ENCODE assay signal across 29 mouse cellular contexts in the genomic region with DNA sequence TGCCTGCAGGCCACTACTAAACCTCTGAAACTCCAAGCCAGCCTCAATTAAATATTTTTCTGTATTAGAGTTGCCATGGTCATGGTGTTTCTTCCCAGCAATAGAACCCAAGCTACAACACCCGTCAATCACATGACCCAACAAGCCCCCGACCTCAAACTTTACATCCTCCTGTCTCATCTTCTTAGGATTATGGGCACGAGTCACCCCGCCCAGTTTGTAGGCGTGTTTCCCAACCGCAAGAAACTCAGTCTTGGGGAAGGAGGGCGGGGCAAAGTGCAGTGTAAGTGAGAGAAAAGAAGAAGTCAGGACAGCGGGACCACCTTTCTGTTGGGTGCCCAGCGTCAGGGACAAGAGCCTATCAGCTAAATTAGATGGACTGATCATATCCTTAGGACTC. TPM values are rescaled to one million over a fixed set of nuclear protein-coding genes. Genes with fewer than 3 reads are reported as not detected.
DNase-seq lines count a peak whose midpoint lies in the region; ATAC-seq and TF ChIP-seq lines count a peak whose summit lies in the region.
"Had no signal": no experiment of that assay in that cellular context is flagged by ENCODE, and none has a peak within 500 bp of the region (broad histone marks: within the 10 kb centered on the region; RNA-seq: fewer than 3 reads in every experiment).

No protein-coding gene starts in this region.

- in situ Hi-C loops in CH12.LX (cut with MboI; ENCODE audit: low pct_ligation_motif_present, low pct_unique_long_range_greater_than_20kb, low sequenced_read_pairs), result no loop called here

- no peak for TF ChIP-seq CTCF in CH12.LX (conservative IDR thresholded peaks at IDR 0.05 in 1 of 2, IDR thresholded peaks at IDR 0.05 in 1 of 2; ENCODE audit: low read depth in 2 of 2, low read length in 2 of 2)

- TF ChIP-seq POLR2A in CH12.LX (IDR thresholded peaks at IDR 0.05; ENCODE audit: low read depth, low read length), result no peak

- peak; percentile 38 for DNase-seq in CD4-positive, CD25-positive, alpha-beta regulatory T cell, adult 2 months (ENCODE audit: low read depth, low spot score)
- peak; percentile 72 for DNase-seq in CH12.LX (ENCODE audit: extremely low read depth)
- DNase-seq in splenic B cell, adult 2 months (ENCODE audit: low read depth, low spot score), result peak; percentile 6
- DNase-seq in adrenal gland, postnatal 36 days, result no peak
- DNase-seq in layer of hippocampus, adult 11-12 months (ENCODE audit: low spot score), result no peak
- DNase-seq in adrenal gland, adult (ENCODE audit: inconsistent age in 2 of 2, low spot score in 1 of 2), result no peak
- DNase-seq: adrenal gland, postnatal 25 days; cerebellum, adult 2 months; gastrocnemius, postnatal 14 days; heart, postnatal 10 days; kidney, adult 8-10 months; layer of hippocampus, adult 9-11 months; liver, embryonic 13.5 days; right cerebral cortex, postnatal 14 days had no signal

- no peaks in the 10 kb centered on the region for H3K9me3 ChIP-seq in CH12.LX (replicated peaks; ENCODE audit: low read length)
- H3K9me3 ChIP-seq: embryonic facial prominence, embryonic 12.5 days; heart, embryonic 10.5 days; hindbrain, embryonic 12.5 days; limb, embryonic 10.5 days; liver, embryonic 13.5 days; lung, embryonic 15.5 days; midbrain, embryonic 13.5 days; neural tube, embryonic 15.5 days; stomach, embryonic 15.5 days had no signal

- H3K79me2 ChIP-seq in CH12.LX (replicated peaks; ENCODE audit: control insufficient read depth, extremely low read depth, insufficient read depth, poor library complexity, severe bottlenecking), result no peaks in the 10 kb centered on the region

- TF ChIP-seq EP300 in CH12.LX (IDR thresholded peaks at IDR 0.05; ENCODE audit: low read length), result no peak

- dilution Hi-C loops in CH12.LX (cut with MboI; ENCODE audit: extremely low pct_ligation_motif_present, extremely low pct_unique_long_range_greater_than_20kb, low sequenced_read_pairs), result no loop called here

- H3K4me3 ChIP-seq in CH12.LX (replicated peaks in 1 of 3; ENCODE audit: low read depth in 2 of 3, low read length in 2 of 3, poor library complexity in 1 of 3), result no peak overlapping the region
- H3K4me3 ChIP-seq: embryonic facial prominence, embryonic 12.5 days; erythroblast, embryonic 14.5 days; heart, embryonic 10.5 days; hindbrain, embryonic 12.5 days; left cerebral cortex, adult 2 months; limb, embryonic 10.5 days; liver, embryonic 13.5 days; lung, embryonic 15.5 days; midbrain, embryonic 13.5 days; neural tube, embryonic 15.5 days; stomach, embryonic 15.5 days had no signal

- no peak for TF ChIP-seq RAD21 in CH12.LX (IDR thresholded peaks at IDR 0.05; ENCODE audit: low read depth, low read length)

- H3K9ac ChIP-seq in CH12.LX (ENCODE audit: insufficient read depth, low read depth), result no peak overlapping the region
- H3K9ac ChIP-seq: embryonic facial prominence, embryonic 12.5 days; hindbrain, embryonic 12.5 days; liver, embryonic 13.5 days; lung, embryonic 15.5 days; midbrain, embryonic 13.5 days; neural tube, embryonic 15.5 days; stomach, embryonic 15.5 days had no signal

- H3K4me1 ChIP-seq in CH12.LX (ENCODE audit: control insufficient read depth in 1 of 2, insufficient read depth in 2 of 2), result peaks cover 0 to 15% of the 10 kb centered on the region in 2 experiments; a peak in 2 of 4 replicates
- H3K4me1 ChIP-seq: embryonic facial prominence, embryonic 12.5 days; limb, embryonic 10.5 days; midbrain, embryonic 13.5 days had no signal

- no peak overlapping the region for H3K4me2 ChIP-seq in CH12.LX (ENCODE audit: insufficient read depth, low read depth, poor library complexity, severe bottlenecking)
- H3K4me2 ChIP-seq: embryonic facial prominence, embryonic 12.5 days; hindbrain, embryonic 12.5 days; liver, embryonic 13.5 days; lung, embryonic 15.5 days; midbrain, embryonic 13.5 days; neural tube, embryonic 15.5 days; stomach, embryonic 15.5 days had no signal

- no peak for ATAC-seq in CD4-positive, CD25-positive, alpha-beta regulatory T cell, adult 4 months
- peak; percentile 84 for ATAC-seq in granulocyte monocyte progenitor cell, adult 5-6 weeks (replicated peaks; ENCODE audit: poor library complexity, severe bottlenecking)
- ATAC-seq: forebrain, embryonic 14.5 days; inflammation-experienced regulatory T-cells, adult 6 months; midbrain, embryonic 13.5 days had no signal

- H3K27ac ChIP-seq in CH12.LX (ENCODE audit: insufficient read depth, low read depth), result no peak overlapping the region
- H3K27ac ChIP-seq: embryonic facial prominence, embryonic 12.5 days; heart, embryonic 10.5 days; hindbrain, embryonic 12.5 days; left cerebral cortex, adult 2 months; limb, embryonic 10.5 days; liver, embryonic 13.5 days; lung, embryonic 15.5 days; macrophage; midbrain, embryonic 13.5 days; neural tube, embryonic 15.5 days; stomach, embryonic 15.5 days had no signal

- H3K27me3 ChIP-seq in CH12.LX (replicated peaks), result no peaks in the 10 kb centered on the region
- H3K27me3 ChIP-seq in splenic B cell, adult 2 months (ENCODE audit: control insufficient read depth, insufficient read depth, low read length, poor library complexity, severe bottlenecking), result no peaks in the 10 kb centered on the region
- H3K27me3 ChIP-seq: embryonic facial prominence, embryonic 12.5 days; hindbrain, embryonic 12.5 days; liver, embryonic 13.5 days; lung, embryonic 15.5 days; midbrain, embryonic 13.5 days; neural tube, embryonic 15.5 days; stomach, embryonic 15.5 days had no signal

- no peaks in the 10 kb centered on the region for H3K36me3 ChIP-seq in CH12.LX (replicated peaks in 1 of 2; ENCODE audit: control insufficient read depth in 1 of 2, insufficient read depth in 1 of 2, low read length in 1 of 2)
- no peaks in the 10 kb centered on the region for H3K36me3 ChIP-seq in splenic B cell, adult 2 months (ENCODE audit: control insufficient read depth, insufficient read depth, low read length, poor library complexity, severe bottlenecking)
- H3K36me3 ChIP-seq: liver, embryonic 13.5 days had no signal

TF ChIP-seq in CH12.LX, 34 proteins besides CTCF, POLR2A, EP300 and RAD21:
- peak; percentile 55; the same call in 1 of the 2 replicates for TF ChIP-seq BHLHE40 (IDR thresholded peaks at IDR 0.05; ENCODE audit: low read depth, low read length)
- no peak for TF ChIP-seq MAZ (IDR thresholded peaks at IDR 0.05; ENCODE audit: low read depth, low read length)

RNA-seq across cellular contexts. Expression of gene Srf, which starts 32.2 kb away (rescaled TPM):
- 1 to 10 TPM; 7.3 to 8.2 TPM for polyA plus RNA-seq in CD4-positive, CD25-positive, alpha-beta regulatory T cell, adult 4 months (2017; shearing (Covaris generic))
- total RNA-seq in CH12.LX (2012; rRNA removed) (38.2 and 48.1 TPM in 2 replicates), CH12.LX (2014; rRNA removed) (40.8 and 54.5 TPM in 2 replicates)
- polyA plus RNA-seq in CH12.LX (2012; ENCODE audit: insufficient read length, low read depth), result 60.1 and 81.6 TPM in 2 replicates
- total RNA-seq in granulocyte monocyte progenitor cell, adult 5-6 weeks (2014; fragmentation: Nextera tagmentation), result 27.4 and 42.7 TPM in 2 replicates
- total RNA-seq in granulocyte monocyte progenitor cell, adult 5-6 weeks (2017), result 29.6 and 47.7 TPM in 2 replicates
- total RNA-seq in adrenal gland, postnatal 36 days (2021), result 10 to 100 TPM; 43.1 to 46.5 TPM

RNA-seq across cellular contexts. Expression of gene Ptk7, which starts 41.1 kb away (rescaled TPM):
- polyA plus RNA-seq in CD4-positive, CD25-positive, alpha-beta regulatory T cell, adult 4 months (2017; shearing (Covaris generic)), result not detected
- total RNA-seq in CH12.LX (2012; rRNA removed) (2.9 and 4.8 TPM in 2 replicates), CH12.LX (2014; rRNA removed) (0.11 and 0.14 TPM in 2 replicates)
- 0.20 and 0.29 TPM in 2 replicates for polyA plus RNA-seq in CH12.LX (2012; ENCODE audit: insufficient read length, low read depth)
- 3.6 and 4.3 TPM in 2 replicates for total RNA-seq in granulocyte monocyte progenitor cell, adult 5-6 weeks (2014; fragmentation: Nextera tagmentation)
- total RNA-seq in granulocyte monocyte progenitor cell, adult 5-6 weeks (2017), result 3.7 and 3.8 TPM in 2 replicates
- 10 to 100 TPM in 1 of 2 experiments, 1 to 10 TPM in 1; 6.8 to 11.7 TPM for total RNA-seq in adrenal gland, postnatal 36 days (2021)
- polyA plus RNA-seq: inflammation-experienced regulatory T-cells, adult 6 months had no signal

RNA-seq across cellular contexts. Expression of gene Cul9, which starts 42.0 kb away (rescaled TPM):
- polyA plus RNA-seq in CD4-positive, CD25-positive, alpha-beta regulatory T cell, adult 4 months (2017; shearing (Covaris generic)), result 1 to 10 TPM; 4.2 to 5.6 TPM
- total RNA-seq in CH12.LX (2012; rRNA removed) (0.08 TPM in 2 replicates), CH12.LX (2014; rRNA removed) (0.05 TPM in 1 of 2 replicates, not detected in the other)
- 0.27 and 0.65 TPM in 2 replicates for polyA plus RNA-seq in CH12.LX (2012; ENCODE audit: insufficient read length, low read depth)
- 14.2 and 34.8 TPM in 2 replicates for total RNA-seq in granulocyte monocyte progenitor cell, adult 5-6 weeks (2014; fragmentation: Nextera tagmentation)
- 7.5 and 8.9 TPM in 2 replicates for total RNA-seq in granulocyte monocyte progenitor cell, adult 5-6 weeks (2017)
- 10 to 100 TPM; 21.5 to 25.5 TPM for total RNA-seq in adrenal gland, postnatal 36 days (2021)

RNA-seq across cellular contexts. Expression of gene Klc4, which starts 57.6 kb away (rescaled TPM):
- polyA plus RNA-seq in CD4-positive, CD25-positive, alpha-beta regulatory T cell, adult 4 months (2017; shearing (Covaris generic)), result 10 to 100 TPM; 13.6 to 14.7 TPM
- total RNA-seq in CH12.LX (2012; rRNA removed) (7.8 and 10.7 TPM in 2 replicates), CH12.LX (2014; rRNA removed) (6.6 and 8.3 TPM in 2 replicates)
- 6.7 and 7.8 TPM in 2 replicates for polyA plus RNA-seq in CH12.LX (2012; ENCODE audit: insufficient read length, low read depth)
- total RNA-seq in granulocyte monocyte progenitor cell, adult 5-6 weeks (2014; fragmentation: Nextera tagmentation), result 5.6 and 8.5 TPM in 2 replicates
- total RNA-seq in granulocyte monocyte progenitor cell, adult 5-6 weeks (2017), result 7.9 and 11.5 TPM in 2 replicates
- 10 to 100 TPM; 35.3 to 50.3 TPM for total RNA-seq in adrenal gland, postnatal 36 days (2021)

RNA-seq across cellular contexts. Expression of gene Mrpl2, which starts 57.9 kb away (rescaled TPM):
- 10 to 100 TPM; 57.0 to 65.9 TPM for polyA plus RNA-seq in CD4-positive, CD25-positive, alpha-beta regulatory T cell, adult 4 months (2017; shearing (Covaris generic))
- total RNA-seq in CH12.LX (2012; rRNA removed) (235 and 238 TPM in 2 replicates), CH12.LX (2014; rRNA removed) (128 and 130 TPM in 2 replicates)
- 158 and 201 TPM in 2 replicates for polyA plus RNA-seq in CH12.LX (2012; ENCODE audit: insufficient read length, low read depth)
- 106 and 113 TPM in 2 replicates for total RNA-seq in granulocyte monocyte progenitor cell, adult 5-6 weeks (2014; fragmentation: Nextera tagmentation)
- 103 and 133 TPM in 2 replicates for total RNA-seq in granulocyte monocyte progenitor cell, adult 5-6 weeks (2017)
- 100 to 1,000 TPM in 1 of 2 experiments, 10 to 100 TPM in 1; 92.6 to 114 TPM for total RNA-seq in adrenal gland, postnatal 36 days (2021)

Comparison
In these comparisons a context has a peak if more than half of its experiments do, and no peak if none do; other contexts are left out.
1. DNase-seq: peak in CD4-positive, CD25-positive, alpha-beta regulatory T cell, adult 2 months (single experiment), CH12.LX (single experiment) and splenic B cell, adult 2 months (single experiment); none in adrenal gland, postnatal 36 days (0 of 2), layer of hippocampus, adult 11-12 months (single experiment) and adrenal gland, adult (0 of 2).
2. RNA of gene Cul9, which starts 42.0 kb away (total RNA-seq): 7.5 to 34.8 TPM in granulocyte monocyte progenitor cell, adult 5-6 weeks and 21.5 to 25.5 TPM in adrenal gland, postnatal 36 days; 0.05 to 0.08 TPM in CH12.LX; every median in the first group is over 4 times any median in the second.